Mouse (Mus musculus): ENCODE data around the gene Ppp1cb.

Ppp1cb gene

GRCm38 (mm10) chr5:32445287-32445921, 13.2 kb upstream of the Ppp1cb start:
- DNase-seq (ENCODE audit: low spot score) = no peak

GRCm38 (mm10) chr5:32446394-32446793, 12.2 kb upstream of the Ppp1cb start:
- DNase-seq (ENCODE audit: low spot score) = no peak

GRCm38 (mm10) chr5:32446810-32447209, 11.8 kb upstream of the Ppp1cb start:
- no peak for DNase-seq (ENCODE audit: low spot score)

GRCm38 (mm10) chr5:32459251-32459881, 723 bp downstream of the Ppp1cb start:
- no peak for DNase-seq (ENCODE audit: low spot score)

GRCm38 (mm10) chr5:32459882-32460751, 1.5 kb downstream of the Ppp1cb start:
- DNase-seq (ENCODE audit: low spot score) = no peak

GRCm38 (mm10) chr5:32460973-32461372, 2.3 kb downstream of the Ppp1cb start:
- no peak for DNase-seq (ENCODE audit: low spot score)

GRCm38 (mm10) chr5:32472332-32473028, 13.8 kb downstream of the Ppp1cb start:
- DNase-seq (ENCODE audit: low spot score) = no peak

GRCm38 (mm10) chr5:32473029-32473352, 14.3 kb downstream of the Ppp1cb start:
- peak; percentile 40 for DNase-seq (ENCODE audit: low spot score)

GRCm38 (mm10) chr5:32476501-32476900, 17.9 kb downstream of the Ppp1cb start:
- no peak for DNase-seq (ENCODE audit: low spot score)

- no peak for DNase-seq (ENCODE audit: low spot score)
Observed at GRCm38 (mm10) chr5:32478972-32479371, 20.3 kb downstream of the Ppp1cb start.

- no peak for DNase-seq (ENCODE audit: low spot score)
Observed at GRCm38 (mm10) chr5:32485430-32485829, 26.8 kb downstream of the Ppp1cb start.

- DNase-seq (ENCODE audit: low spot score) = no peak
Observed at GRCm38 (mm10) chr5:32488044-32488443, 29.4 kb downstream of the Ppp1cb start.

GRCm38 (mm10) chr5:32494084-32494700, 35.5 kb downstream of the Ppp1cb start:
- DNase-seq (ENCODE audit: low spot score) = no peak

GRCm38 (mm10) chr5:32508766-32509165, 50.1 kb downstream of the Ppp1cb start:
- DNase-seq (ENCODE audit: low spot score) = no peak

- no peak for DNase-seq (ENCODE audit: low spot score)
Observed at GRCm38 (mm10) chr5:32520381-32520780, 61.7 kb downstream of the Ppp1cb start.

GRCm38 (mm10) chr5:32549449-32549848, 90.8 kb downstream of the Ppp1cb start:
- no peak for DNase-seq (ENCODE audit: low spot score)

- peak; percentile 7 for DNase-seq (ENCODE audit: low spot score)
Observed at GRCm38 (mm10) chr5:32564697-32565096, 106.1 kb downstream of the Ppp1cb start.

Data from ovary, adult 18-20 months (tissue).